Mouse (Mus musculus): Measurements from ENCODE around the gene Rgcc. TPM values are rescaled to one million over a fixed set of nuclear protein-coding genes. Genes with fewer than 3 reads are reported as not detected.

Gene Rgcc
- total RNA-seq, 2 experiments from 2014 or later = 38.5 to 49.0 TPM

GRCm38 (mm10) chr14:79280456-79280855, 21.0 kb downstream of the Rgcc start:
- no peak for DNase-seq (ENCODE audit: low spot score in 2 of 2)

DNA sequence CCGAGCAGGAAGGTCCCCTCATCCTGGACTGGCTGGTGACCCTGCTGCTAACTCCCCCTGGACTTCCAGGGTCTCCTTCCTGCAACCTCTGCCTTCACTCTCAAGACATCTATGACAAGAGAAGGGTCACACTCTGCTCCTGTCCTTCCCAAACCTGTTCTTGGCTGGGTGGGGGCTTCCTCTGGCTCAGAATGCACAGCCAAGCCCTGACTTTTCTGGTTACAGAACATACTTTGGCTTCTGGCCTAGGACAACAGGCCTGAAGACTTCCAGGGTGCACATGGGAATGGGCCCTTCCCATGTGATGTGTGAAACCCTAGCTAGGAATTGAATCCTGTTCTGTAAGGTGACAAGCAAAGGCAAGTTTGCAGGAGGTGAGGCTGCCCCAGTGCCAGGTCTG, 22.0 kb downstream of the Rgcc start:
- DNase-seq (ENCODE audit: low spot score in 2 of 2) = no peak

DNA sequence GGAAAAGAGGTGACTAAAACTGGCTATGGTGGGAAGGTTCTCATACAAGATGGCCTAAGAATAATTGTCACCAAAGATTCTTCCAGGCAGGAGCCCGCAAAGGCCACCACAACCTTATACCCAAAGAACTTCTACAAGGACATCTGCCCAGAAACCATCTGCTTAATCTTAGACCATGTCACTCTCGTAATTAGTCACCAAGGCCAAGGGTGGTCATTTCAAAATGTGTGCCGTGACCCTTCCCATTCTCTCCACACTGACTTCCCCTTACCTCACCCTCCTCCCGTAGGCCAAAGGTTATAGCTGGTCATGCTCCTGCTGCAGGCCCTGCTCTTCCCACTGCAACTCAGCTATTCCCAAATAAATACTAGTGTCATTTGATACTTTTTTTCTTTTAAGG, 22.5 kb downstream of the Rgcc start:
- DNase-seq (ENCODE audit: low spot score in 2 of 2) = no peak

GRCm38 (mm10) chr14:79277922-79278321, 23.5 kb downstream of the Rgcc start:
- no peak for DNase-seq (ENCODE audit: low spot score in 2 of 2)

DNA sequence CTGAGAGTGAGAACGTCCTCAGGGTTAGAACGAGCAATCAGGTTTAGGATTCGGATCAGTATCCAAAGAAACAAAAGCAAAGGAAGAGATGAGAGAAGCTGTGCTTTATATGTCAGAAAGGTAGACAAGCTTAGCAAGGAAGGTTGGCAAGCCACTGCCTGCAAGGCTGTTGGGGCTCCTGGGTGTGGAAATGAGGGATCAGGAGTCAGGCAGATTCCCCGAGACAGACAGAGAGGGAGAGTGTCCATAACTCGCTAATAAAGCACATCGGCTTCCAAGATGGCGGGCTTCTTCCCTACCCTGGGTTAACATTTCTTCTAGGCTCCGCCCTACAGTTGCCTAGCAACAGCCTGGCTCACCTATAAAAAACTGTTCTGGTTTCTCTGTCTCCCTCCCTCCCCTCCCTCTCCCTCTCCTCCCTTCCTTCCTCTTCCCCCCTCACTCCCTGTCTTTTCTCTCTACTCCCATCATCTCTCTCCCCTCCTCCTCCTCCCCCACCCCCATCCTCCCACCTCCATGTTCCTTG, 25.5 kb downstream of the Rgcc start:
- no peak for DNase-seq (ENCODE audit: low spot score in 2 of 2)

GRCm38 (mm10) chr14:79275441-79275840, 26.0 kb downstream of the Rgcc start:
- no peak for DNase-seq (ENCODE audit: low spot score in 2 of 2)

DNA sequence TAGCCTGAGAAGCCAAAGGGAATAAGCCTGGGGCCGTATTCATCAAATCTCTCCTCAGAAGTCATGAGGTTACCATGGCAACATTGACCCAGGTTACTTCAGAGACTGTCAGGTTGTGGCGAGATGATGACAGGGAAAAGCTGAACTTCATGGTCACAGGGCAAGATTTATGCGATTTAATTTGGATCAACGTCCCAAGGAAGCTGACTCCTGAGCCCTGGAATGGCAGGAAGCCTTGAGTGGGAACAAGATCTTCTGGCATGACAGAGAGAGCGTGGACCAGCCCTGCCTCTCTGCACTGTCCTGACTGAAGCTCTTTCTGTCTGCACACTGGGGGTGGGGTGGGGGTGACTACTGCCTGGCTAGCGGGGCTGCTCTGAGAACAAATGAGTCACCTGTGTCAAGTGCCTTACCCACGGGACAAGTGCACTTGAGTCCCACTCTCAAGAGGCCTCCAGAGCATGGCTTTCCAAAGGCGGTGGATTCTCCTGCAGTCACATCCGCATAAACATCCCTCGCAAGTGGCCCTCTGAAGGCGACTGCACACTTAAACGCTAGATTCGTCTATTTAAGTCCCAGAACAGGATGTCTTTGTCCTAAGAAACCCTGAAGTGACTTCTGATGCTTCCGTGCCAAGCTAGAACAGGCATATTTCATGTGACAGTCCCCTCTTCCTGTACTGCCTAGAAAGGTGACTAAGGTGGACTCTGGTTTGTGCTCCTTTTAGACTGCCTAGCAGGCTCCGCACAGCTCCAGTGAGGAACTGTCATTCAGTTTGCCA, 27.6 kb downstream of the Rgcc start:
- DNase-seq (ENCODE audit: low spot score in 2 of 2) = no peak

GRCm38 (mm10) chr14:79272991-79273390, 28.5 kb downstream of the Rgcc start:
- DNase-seq (ENCODE audit: low spot score in 2 of 2) = no peak

- no peak for DNase-seq (ENCODE audit: low spot score in 2 of 2)
These were observed 29.2 kb downstream of the Rgcc start for GRCm38 (mm10) chr14:79272188-79272694.

- DNase-seq (ENCODE audit: low spot score in 2 of 2) = no peak
These were observed 31.9 kb downstream of the Rgcc start for GRCm38 (mm10) chr14:79269551-79269950.

GRCm38 (mm10) chr14:79267878-79268277, 33.6 kb downstream of the Rgcc start:
- no peak for DNase-seq (ENCODE audit: low spot score in 2 of 2)

DNA sequence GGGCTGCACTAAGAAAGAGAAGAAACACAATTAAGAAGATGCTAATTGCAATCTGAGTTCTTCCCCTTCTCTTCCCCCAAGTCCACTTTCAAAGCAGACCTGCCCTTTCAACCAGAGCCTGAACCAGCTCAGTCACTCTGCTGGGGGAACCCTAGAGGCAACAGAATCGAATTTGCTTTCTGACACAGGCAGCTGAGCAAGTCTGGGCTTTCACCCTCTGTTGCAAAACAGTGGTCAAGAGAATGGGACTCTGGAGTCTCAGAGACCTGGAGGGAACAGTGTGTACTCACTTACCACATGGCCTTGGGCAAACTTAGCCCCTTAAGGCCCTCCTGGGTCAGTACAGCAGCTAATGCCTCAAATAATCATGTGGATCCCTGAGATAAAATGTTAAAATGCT, 34.1 kb downstream of the Rgcc start:
- no peak for DNase-seq (ENCODE audit: low spot score in 2 of 2)

- DNase-seq (ENCODE audit: low spot score in 2 of 2) = no peak
These were observed 35.0 kb downstream of the Rgcc start for GRCm38 (mm10) chr14:79266408-79266807.

GRCm38 (mm10) chr14:79265738-79266137, 35.7 kb downstream of the Rgcc start:
- DNase-seq (ENCODE audit: low spot score in 2 of 2) = no peak

DNA sequence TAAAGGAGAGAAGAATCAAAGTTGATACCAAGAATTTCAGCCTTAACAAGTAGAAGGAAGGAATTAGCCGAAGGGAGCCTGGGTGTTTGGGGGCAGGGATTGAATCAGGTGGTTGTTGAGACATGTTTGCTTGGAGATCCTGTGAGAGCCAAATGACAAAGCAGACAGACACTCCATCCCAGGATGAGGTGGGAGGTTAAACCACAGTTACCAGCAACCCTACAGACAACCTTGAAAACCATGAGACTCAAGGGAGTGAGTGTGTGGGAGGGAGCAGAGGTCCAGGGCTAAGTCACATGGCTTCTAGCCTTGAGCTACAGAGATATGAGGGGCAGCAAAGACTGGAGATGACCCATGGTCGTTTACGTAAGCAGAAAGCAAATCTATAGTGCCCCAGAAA, 38.1 kb downstream of the Rgcc start:
- no peak for DNase-seq (ENCODE audit: low spot score in 2 of 2)

DNA sequence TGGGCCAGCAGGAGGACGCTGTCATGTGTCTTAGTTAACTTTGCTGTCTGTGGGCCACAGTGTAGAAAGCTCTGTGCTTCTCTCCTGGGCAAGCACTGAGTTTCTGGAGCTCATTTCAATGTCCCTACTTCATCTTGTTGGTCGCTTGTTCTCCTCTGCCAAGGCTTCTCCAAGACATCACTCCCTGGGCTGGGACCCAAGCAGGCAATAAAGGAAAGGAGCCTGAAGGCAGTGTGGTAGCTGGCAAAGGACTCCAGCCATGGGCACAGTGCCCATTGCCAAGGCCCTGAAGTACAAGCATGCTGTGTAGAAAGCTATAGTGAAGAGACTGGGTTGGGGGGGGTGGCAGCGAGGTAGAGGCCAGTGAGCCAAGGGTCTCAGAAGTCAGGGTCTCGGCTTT, 38.8 kb downstream of the Rgcc start:
- peak in 1 of 2 experiments; percentile 60 for DNase-seq (ENCODE audit: low spot score in 2 of 2)

GRCm38 (mm10) chr14:79259062-79259779, 42.2 kb downstream of the Rgcc start:
- DNase-seq (ENCODE audit: low spot score in 2 of 2) = no peak

DNA sequence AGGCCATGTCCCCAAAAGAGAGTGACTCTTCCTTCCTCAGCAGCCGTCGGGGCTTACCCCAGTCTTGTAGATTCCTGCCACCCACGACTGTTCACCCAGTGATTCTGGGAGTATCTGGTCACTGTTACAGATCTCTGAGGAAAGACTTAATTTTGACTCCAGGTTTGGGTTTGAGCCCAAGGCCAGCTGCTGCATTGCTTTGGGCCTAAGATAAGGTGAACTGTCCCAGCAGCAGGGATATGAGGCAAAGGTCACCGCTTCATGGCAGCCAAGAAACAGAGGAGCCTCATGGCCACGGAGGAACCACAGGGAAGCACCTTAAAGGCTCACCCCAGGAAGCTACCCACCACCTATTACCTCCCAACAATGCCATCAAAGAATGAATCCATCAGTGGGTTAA, 44.8 kb downstream of the Rgcc start:
- no peak for DNase-seq (ENCODE audit: low spot score in 2 of 2)

DNA sequence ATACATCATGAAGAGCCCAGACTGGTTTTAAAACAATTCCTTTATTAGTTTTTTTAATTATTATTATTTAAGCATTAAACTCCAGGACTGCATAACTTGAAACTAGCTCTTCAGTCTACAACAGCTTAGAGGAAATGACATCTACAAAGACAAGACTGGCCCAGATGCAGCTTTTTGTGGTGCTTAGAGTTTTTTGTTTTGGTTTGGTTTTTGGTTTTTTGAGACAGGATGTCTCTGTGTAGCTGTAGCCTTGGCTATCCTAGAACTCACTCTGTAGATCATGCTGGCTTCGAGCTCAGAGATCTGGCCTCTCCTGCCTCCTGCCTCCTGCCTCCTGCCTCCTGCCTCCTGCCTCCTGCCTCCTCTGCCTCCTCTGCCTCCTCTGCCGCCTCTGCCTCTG, 45.7 kb downstream of the Rgcc start:
- DNase-seq (ENCODE audit: low spot score in 2 of 2) = no peak

GRCm38 (mm10) chr14:79251727-79252285, 49.6 kb downstream of the Rgcc start:
- DNase-seq (ENCODE audit: low spot score in 2 of 2) = no peak

- DNase-seq (ENCODE audit: low spot score in 2 of 2) = no peak
These were observed 56.9 kb downstream of the Rgcc start for GRCm38 (mm10) chr14:79244571-79244970.

All from layer of hippocampus, postnatal 14 days (tissue).